Comparison of ENCODE assay signal across 10 mouse cellular contexts in the genomic region with DNA sequence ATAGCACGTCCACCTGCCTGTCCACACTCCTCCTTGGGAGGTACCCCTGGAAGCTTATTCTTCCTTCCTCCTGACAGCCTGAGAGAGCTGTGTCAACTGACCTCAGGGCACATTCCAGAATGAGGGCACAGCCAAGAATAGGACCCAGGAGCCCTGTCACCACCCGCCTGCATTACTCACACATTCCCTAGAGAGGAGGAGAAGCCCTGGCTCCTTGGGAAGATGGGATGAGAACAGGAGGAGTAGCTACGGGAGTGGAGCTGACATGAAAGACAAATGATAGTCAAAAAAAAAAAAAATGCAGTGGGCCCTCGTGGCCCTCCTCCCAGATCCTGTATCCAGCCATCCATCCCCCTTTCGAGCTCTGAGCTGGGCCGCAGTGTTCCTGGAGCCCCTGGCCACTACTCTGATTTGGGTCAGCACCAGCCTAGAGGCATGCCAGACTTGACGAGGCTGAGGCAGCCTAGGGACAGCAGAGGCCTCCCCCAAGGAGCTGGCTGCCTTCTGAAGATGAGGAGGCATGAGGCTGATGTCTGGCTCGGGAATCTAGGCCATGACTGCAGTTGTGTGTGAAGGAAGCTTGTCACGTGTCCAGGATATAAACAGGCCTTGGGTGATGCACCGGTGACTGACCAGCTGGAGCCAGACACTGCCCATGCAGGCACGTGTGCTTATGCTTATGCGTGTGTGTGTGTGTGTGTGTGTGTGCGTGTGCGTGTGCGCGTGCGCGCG. TPM values are rescaled to one million over a fixed set of nuclear protein-coding genes. Genes with fewer than 3 reads are reported as not detected.
DNase-seq lines count a peak whose midpoint lies in the region; ATAC-seq and TF ChIP-seq lines count a peak whose summit lies in the region.
"Had no signal": no experiment of that assay in that cellular context is flagged by ENCODE, and none has a peak within 500 bp of the region (broad histone marks: within the 10 kb centered on the region; RNA-seq: fewer than 3 reads in every experiment).

No protein-coding gene starts in this region.

- intact Hi-C loops in left cerebral cortex, adult 2 months (cut with DNase I) = no loop called here
- intact Hi-C loops in left cerebral cortex, postnatal 10 days (cut with DNase I) = no loop called here

- H3K4me3 ChIP-seq in left cerebral cortex, adult 2 months = no peak overlapping the region

- peak; percentile 24 for DNase-seq in embryo, embryonic 10 days (ENCODE audit: low spot score)
- no peak for DNase-seq in embryo, embryonic 11 days
- DNase-seq in left cerebral cortex, adult 2 months (ENCODE audit: extremely low spot score in 1 of 2, low spot score in 2 of 2) = peak in 1 of 2 experiments; percentile 37
- DNase-seq in left cerebral cortex, postnatal 10 days (ENCODE audit: extremely low spot score in 1 of 2, low spot score in 2 of 2) = no peak
- DNase-seq in gastrocnemius, postnatal 25 days = peak; percentile 64
- DNase-seq in lung, postnatal 36 days = peak; percentile 62
- DNase-seq in testis, postnatal 10 days (ENCODE audit: low spot score) = no peak

- no peak for ATAC-seq in monocyte, adult 5-6 weeks (replicated peaks; ENCODE audit: insufficient number of reproducible peaks, low FRiP score, low TSS enrichment, poor library complexity, severe bottlenecking)

- no peak for TF ChIP-seq CTCF in left cerebral cortex, adult 2 months (IDR thresholded peaks at IDR 0.05)

- peak overlapping the region; percentile 77 for H3K27ac ChIP-seq in left cerebral cortex, adult 2 months
- H3K27ac ChIP-seq: liver, embryonic 14.5 days had no signal

RNA-seq across cellular contexts. Expression of gene Wfikkn2, which starts 13.8 kb away (rescaled TPM):
- total RNA-seq in left cerebral cortex, adult 2 months (2021) = 1 to 10 TPM; 1.3 to 1.6 TPM
- 1 to 10 TPM; 1.0 to 1.3 TPM for total RNA-seq in left cerebral cortex, postnatal 10 days (2021)
- 1 to 10 TPM; 4.1 to 5.8 TPM for total RNA-seq in gastrocnemius, postnatal 25 days (2021)
- total RNA-seq in monocyte, adult 5-6 weeks (2017) = not detected in 3 replicates

RNA-seq across cellular contexts. Expression of gene Tob1, which starts 20.7 kb away (rescaled TPM):
- 10 to 100 TPM; 42.4 to 47.9 TPM for total RNA-seq in left cerebral cortex, adult 2 months (2021)
- total RNA-seq in left cerebral cortex, postnatal 10 days (2021) = 10 to 100 TPM; 29.9 to 30.9 TPM
- 100 to 1,000 TPM; 136 to 169 TPM for total RNA-seq in gastrocnemius, postnatal 25 days (2021)
- total RNA-seq in monocyte, adult 5-6 weeks (2017) = 13.1 to 21.2 TPM (median 16.5 TPM) in 3 replicates

RNA-seq across cellular contexts. Expression of gene Gm21885, which starts 49.7 kb away (rescaled TPM):
- total RNA-seq in left cerebral cortex, adult 2 months (2021) = not detected
- not detected for total RNA-seq in left cerebral cortex, postnatal 10 days (2021)
- total RNA-seq in gastrocnemius, postnatal 25 days (2021) = not detected
- total RNA-seq in monocyte, adult 5-6 weeks (2017) = not detected in 3 replicates
- total RNA-seq: layer of hippocampus, adult 18-20 months had no signal

Comparison
In these comparisons a context has a peak if more than half of its experiments do, and no peak if none do; other contexts are left out.
1. DNase-seq: peak in embryo, embryonic 10 days (single experiment), gastrocnemius, postnatal 25 days (single experiment) and lung, postnatal 36 days (single experiment); none in embryo, embryonic 11 days (single experiment), left cerebral cortex, postnatal 10 days (0 of 2) and testis, postnatal 10 days (single experiment).